ENCODE assay signal across 8 mouse cellular contexts in the genomic region with DNA sequence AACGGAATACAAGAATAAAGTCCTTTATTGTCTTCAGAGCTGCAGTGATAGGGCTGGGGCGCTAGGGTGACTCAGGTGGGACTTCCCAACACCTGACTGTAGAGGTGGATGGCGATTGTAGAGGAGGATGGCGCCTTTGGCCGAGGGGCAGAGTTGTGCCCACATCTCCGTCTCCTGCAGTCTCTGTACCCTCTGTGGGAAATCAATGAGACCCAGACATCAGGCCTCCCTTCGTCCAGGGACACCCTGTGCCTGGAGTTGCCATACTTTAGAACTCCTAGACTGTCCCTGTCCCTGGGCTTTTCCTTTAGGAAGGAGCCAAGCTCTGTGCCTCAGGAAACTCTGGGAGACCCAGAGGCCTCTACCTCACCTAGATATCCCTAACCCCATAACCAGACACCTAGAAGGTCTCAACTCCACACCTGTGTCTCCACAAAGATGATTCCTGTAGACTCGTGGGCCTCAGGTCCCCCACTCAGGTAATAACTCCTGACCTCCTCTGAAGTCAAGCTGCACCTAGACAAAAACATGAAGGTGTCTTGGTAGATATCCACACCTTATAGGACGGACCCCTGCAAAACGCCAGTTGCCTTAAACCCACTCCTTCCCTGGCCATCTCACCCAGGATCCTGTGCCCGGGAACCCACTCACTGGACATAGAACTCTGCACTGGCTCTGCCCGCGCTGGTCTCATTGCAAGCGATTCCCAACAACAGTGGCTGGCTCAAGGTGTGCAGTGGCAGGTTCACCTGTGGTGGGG. TPM values are rescaled to one million over a fixed set of nuclear protein-coding genes. Genes with fewer than 3 reads are reported as not detected.
A peak's percentile ranks its signal among the peaks of the same experiment; 100 is the strongest.
DNase-seq lines count a peak whose midpoint lies in the region; ATAC-seq and TF ChIP-seq lines count a peak whose summit lies in the region.

No protein-coding gene starts in this region.

- H3K79me2 ChIP-seq in myocyte (ENCODE audit: control insufficient read depth, insufficient read depth): no peaks in the 10 kb centered on the region

- ATAC-seq in embryonic facial prominence, embryonic 14.5 days (ENCODE audit: low read depth): 0 out of 2 replicates have a peak, but pooled peaks have one; percentile 0
- ATAC-seq in hindbrain, embryonic 16.5 days: no peak
- no peak for ATAC-seq in CD4-positive, CD25-positive, alpha-beta regulatory T cell, adult 4 months

- WGBS in embryonic facial prominence, embryonic 14.5 days: 59% methylated on average over 14 of the region's 14 CpGs
- 61% methylated on average over 14 of the region's 14 CpGs for WGBS in hindbrain, embryonic 16.5 days

- H3K27me3 ChIP-seq in embryonic facial prominence, embryonic 14.5 days (replicated peaks; ENCODE audit: control insufficient read depth, insufficient read depth, low read length): no peaks in the 10 kb centered on the region
- no peaks in the 10 kb centered on the region for H3K27me3 ChIP-seq in hindbrain, embryonic 16.5 days (replicated peaks; ENCODE audit: control insufficient read depth, insufficient read depth, low read length)
- H3K27me3 ChIP-seq in myocyte (ENCODE audit: control insufficient read depth, insufficient read depth, insufficient read length): no peaks in the 10 kb centered on the region

- H3K4me2 ChIP-seq in embryonic facial prominence, embryonic 14.5 days (ENCODE audit: low read depth, low read length): peak overlapping the region; percentile 98
- H3K4me2 ChIP-seq in hindbrain, embryonic 16.5 days (ENCODE audit: low read length): peak overlapping the region; percentile 70
- H3K4me2 ChIP-seq in myocyte (ENCODE audit: low read depth): peak overlapping the region; percentile 93

- DNase-seq in layer of hippocampus, adult 2 months (ENCODE audit: low spot score in 2 of 2): no peak
- DNase-seq in layer of hippocampus, adult 11-12 months (ENCODE audit: low spot score): no peak
- no peak for DNase-seq in embryonic facial prominence, embryonic 14.5 days (ENCODE audit: low spot score)
- DNase-seq in spleen, postnatal 4 days (ENCODE audit: low spot score in 2 of 2): no peak
- no peak for DNase-seq in thymus, postnatal 4 days

- H3ac ChIP-seq in myocyte (ENCODE audit: control insufficient read depth, insufficient read length): no peak overlapping the region

- H3K4me1 ChIP-seq in embryonic facial prominence, embryonic 14.5 days (ENCODE audit: control insufficient read depth, insufficient read depth, low read length): peaks cover 29% of the 10 kb centered on the region
- peaks cover 36% of the 10 kb centered on the region for H3K4me1 ChIP-seq in hindbrain, embryonic 16.5 days (ENCODE audit: control insufficient read depth, insufficient read depth, low read depth, low read length)

- H3K27ac ChIP-seq in layer of hippocampus, adult 2 months: peak overlapping the region; percentile 65
- H3K27ac ChIP-seq in embryonic facial prominence, embryonic 14.5 days (replicated peaks; ENCODE audit: low read depth, low read length): 0 out of 2 replicates have a peak overlapping the region, but pooled peaks have one; percentile 21
- no peak overlapping the region for H3K27ac ChIP-seq in hindbrain, embryonic 16.5 days (ENCODE audit: low read depth, low read length)

- H3K9ac ChIP-seq in embryonic facial prominence, embryonic 14.5 days (ENCODE audit: low read depth, low read length): peak overlapping the region; percentile 65
- peak overlapping the region; percentile 50 for H3K9ac ChIP-seq in hindbrain, embryonic 16.5 days (ENCODE audit: low read depth, low read length)

- no peaks in the 10 kb centered on the region; the same call in 1 of the 2 replicates for H3K36me3 ChIP-seq in embryonic facial prominence, embryonic 14.5 days (ENCODE audit: control insufficient read depth, insufficient read depth, low read length)
- H3K36me3 ChIP-seq in hindbrain, embryonic 16.5 days (ENCODE audit: control insufficient read depth, insufficient read depth, low read length): no peaks in the 10 kb centered on the region
- H3K36me3 ChIP-seq in myocyte (ENCODE audit: control insufficient read depth, insufficient read depth): no peaks in the 10 kb centered on the region

- no peaks in the 10 kb centered on the region for H3K9me3 ChIP-seq in embryonic facial prominence, embryonic 14.5 days (ENCODE audit: control insufficient read depth, low read length)
- no peaks in the 10 kb centered on the region for H3K9me3 ChIP-seq in hindbrain, embryonic 16.5 days (ENCODE audit: control insufficient read depth, low read length)

- no peak for TF ChIP-seq POLR2A in myocyte (IDR thresholded peaks at IDR 0.05; ENCODE audit: insufficient read length, low read depth)

- H3K4me3 ChIP-seq in layer of hippocampus, adult 2 months: peak overlapping the region; percentile 78
- peak overlapping the region; percentile 55 for H3K4me3 ChIP-seq in embryonic facial prominence, embryonic 14.5 days (ENCODE audit: low read depth, low read length)
- peak overlapping the region; percentile 41 for H3K4me3 ChIP-seq in hindbrain, embryonic 16.5 days (ENCODE audit: low read length)
- H3K4me3 ChIP-seq in myocyte: peak overlapping the region; percentile 71

- no peak for TF ChIP-seq CTCF in layer of hippocampus, adult 2 months (conservative IDR thresholded peaks at IDR 0.05)

TF ChIP-seq in myocyte, 11 proteins besides CTCF, POLR2A, EP300 and RAD21:
- no peak for TF ChIP-seq TCF3 (IDR thresholded peaks at IDR 0.05; ENCODE audit: insufficient read length, low read depth)
- no peak for TF ChIP-seq USF1 (IDR thresholded peaks at IDR 0.05; ENCODE audit: low read depth)
TF ChIP-seq in myocyte: peak in this region for 0.

RNA-seq across cellular contexts. Expression of a gene that starts 0.8 kb away (rescaled TPM):
- total RNA-seq in layer of hippocampus, adult 2 months (2021): 10 to 100 TPM; 26.1 to 27.6 TPM
- polyA plus RNA-seq in embryonic facial prominence, embryonic 14.5 days (2014; fragmentation: Nextera tagmentation; extraction: Ambion mirVana): 21.7 and 22.1 TPM in 2 replicates
- polyA plus RNA-seq in hindbrain, embryonic 16.5 days (2015; fragmentation: Nextera tagmentation; extraction: Ambion mirVana): 22.7 and 24.8 TPM in 2 replicates
- 28.5 TPM for polyA plus RNA-seq in myocyte (2012; fragmentation: generic; extraction: Trizol)
- polyA plus RNA-seq in CD4-positive, CD25-positive, alpha-beta regulatory T cell, adult 4 months (2017; shearing (Covaris generic)): 10 to 100 TPM; 59.8 to 74.9 TPM

RNA-seq across cellular contexts. Expression of a gene that starts 2.7 kb away (rescaled TPM):
- 10 to 100 TPM; 13.2 to 15.5 TPM for total RNA-seq in layer of hippocampus, adult 2 months (2021)
- 21.9 and 22.9 TPM in 2 replicates for polyA plus RNA-seq in embryonic facial prominence, embryonic 14.5 days (2014; fragmentation: Nextera tagmentation; extraction: Ambion mirVana)
- polyA plus RNA-seq in hindbrain, embryonic 16.5 days (2015; fragmentation: Nextera tagmentation; extraction: Ambion mirVana): 20.6 and 21.8 TPM in 2 replicates
- polyA plus RNA-seq in myocyte (2012; fragmentation: generic; extraction: Trizol): 27.0 TPM
- polyA plus RNA-seq in CD4-positive, CD25-positive, alpha-beta regulatory T cell, adult 4 months (2017; shearing (Covaris generic)): 10 to 100 TPM; 34.8 to 39.6 TPM

RNA-seq across cellular contexts. Expression of a gene that starts 2.7 kb away (rescaled TPM):
- 10 to 100 TPM; 17.4 to 19.2 TPM for total RNA-seq in layer of hippocampus, adult 2 months (2021)
- 10.1 and 13.4 TPM in 2 replicates for polyA plus RNA-seq in embryonic facial prominence, embryonic 14.5 days (2014; fragmentation: Nextera tagmentation; extraction: Ambion mirVana)
- polyA plus RNA-seq in hindbrain, embryonic 16.5 days (2015; fragmentation: Nextera tagmentation; extraction: Ambion mirVana): 22.7 and 25.3 TPM in 2 replicates
- 9.2 TPM for polyA plus RNA-seq in myocyte (2012; fragmentation: generic; extraction: Trizol)
- polyA plus RNA-seq in CD4-positive, CD25-positive, alpha-beta regulatory T cell, adult 4 months (2017; shearing (Covaris generic)): 10 to 100 TPM in 1 of 2 experiments, 1 to 10 TPM in 1; 8.1 to 10.9 TPM

RNA-seq across cellular contexts. Expression of a gene that starts 5.7 kb away (rescaled TPM):
- 10 to 100 TPM; 85.2 to 88.0 TPM for total RNA-seq in layer of hippocampus, adult 2 months (2021)
- 41.0 and 43.9 TPM in 2 replicates for polyA plus RNA-seq in embryonic facial prominence, embryonic 14.5 days (2014; fragmentation: Nextera tagmentation; extraction: Ambion mirVana)
- 49.6 and 71.2 TPM in 2 replicates for polyA plus RNA-seq in hindbrain, embryonic 16.5 days (2015; fragmentation: Nextera tagmentation; extraction: Ambion mirVana)
- 49.2 TPM for polyA plus RNA-seq in myocyte (2012; fragmentation: generic; extraction: Trizol)
- 1 to 10 TPM; 3.3 to 4.4 TPM for polyA plus RNA-seq in CD4-positive, CD25-positive, alpha-beta regulatory T cell, adult 4 months (2017; shearing (Covaris generic))

RNA-seq across cellular contexts. Expression of a gene that starts 12.9 kb away (rescaled TPM):
- total RNA-seq in layer of hippocampus, adult 2 months (2021): 10 to 100 TPM; 81.1 to 83.7 TPM
- polyA plus RNA-seq in embryonic facial prominence, embryonic 14.5 days (2014; fragmentation: Nextera tagmentation; extraction: Ambion mirVana): 72.4 and 81.0 TPM in 2 replicates
- polyA plus RNA-seq in hindbrain, embryonic 16.5 days (2015; fragmentation: Nextera tagmentation; extraction: Ambion mirVana): 159 and 192 TPM in 2 replicates
- polyA plus RNA-seq in myocyte (2012; fragmentation: generic; extraction: Trizol): 96.8 TPM
- 10 to 100 TPM; 46.8 to 56.8 TPM for polyA plus RNA-seq in CD4-positive, CD25-positive, alpha-beta regulatory T cell, adult 4 months (2017; shearing (Covaris generic))
